23 mouse cellular contexts compared by ENCODE assay signal in genomic region chr5:138233778-138234177, GRCm38 (mm10). TPM values are rescaled to one million over a fixed set of nuclear protein-coding genes. Genes with fewer than 3 reads are reported as not detected.
"Had no signal": no experiment of that assay in that cellular context is flagged by ENCODE, and none has a peak within 500 bp of the region (broad histone marks: within the 10 kb centered on the region; RNA-seq: fewer than 3 reads in every experiment).

No protein-coding gene starts in this region.

- H3K4me2 ChIP-seq: limb, embryonic 13.5 days; liver, embryonic 12.5 days; liver, embryonic 15.5 days; lung, embryonic 15.5 days; midbrain, embryonic 13.5 days; neural tube, embryonic 13.5 days; stomach, embryonic 15.5 days had no signal

- H3K9ac ChIP-seq: limb, embryonic 13.5 days; liver, embryonic 12.5 days; liver, embryonic 15.5 days; lung, embryonic 15.5 days; midbrain, embryonic 13.5 days; neural tube, embryonic 13.5 days; stomach, embryonic 15.5 days had no signal

- H3K9me3 ChIP-seq: limb, embryonic 10.5 days; limb, embryonic 13.5 days; liver, embryonic 12.5 days; liver, embryonic 15.5 days; lung, embryonic 15.5 days; megakaryocyte, embryonic 14.5 days; midbrain, embryonic 10.5 days; midbrain, embryonic 13.5 days; neural tube, embryonic 13.5 days; stomach, embryonic 15.5 days had no signal

- H3K36me3 ChIP-seq: limb, embryonic 10.5 days; limb, embryonic 13.5 days; liver, embryonic 12.5 days; liver, embryonic 15.5 days; lung, embryonic 15.5 days; midbrain, embryonic 10.5 days; midbrain, embryonic 13.5 days; neural tube, embryonic 13.5 days; stomach, embryonic 15.5 days had no signal

- H3K27ac ChIP-seq: layer of hippocampus, adult 2 months; limb, embryonic 10.5 days; limb, embryonic 13.5 days; liver, embryonic 12.5 days; liver, embryonic 15.5 days; lung, embryonic 15.5 days; midbrain, embryonic 10.5 days; midbrain, embryonic 13.5 days; neural tube, embryonic 13.5 days; stomach, embryonic 15.5 days had no signal

- H3K4me3 ChIP-seq: layer of hippocampus, adult 2 months; limb, embryonic 10.5 days; limb, embryonic 13.5 days; liver, embryonic 12.5 days; liver, embryonic 15.5 days; lung, embryonic 15.5 days; megakaryocyte, embryonic 14.5 days; midbrain, embryonic 10.5 days; midbrain, embryonic 13.5 days; myocyte; neural tube, embryonic 13.5 days; stomach, embryonic 15.5 days had no signal

- ATAC-seq: liver, embryonic 12.5 days; midbrain, embryonic 13.5 days; midbrain, embryonic 16.5 days had no signal

- H3K27me3 ChIP-seq: limb, embryonic 13.5 days; liver, embryonic 12.5 days; liver, embryonic 15.5 days; lung, embryonic 15.5 days; midbrain, embryonic 13.5 days; neural tube, embryonic 13.5 days; stomach, embryonic 15.5 days had no signal

- DNase-seq: layer of hippocampus, adult 9-11 months; liver; lung, adult 18-20 months; lung, postnatal 10 days; lung, postnatal 36 days; retina, postnatal 1 day; right cerebral cortex, postnatal 25 days; spleen, adult 18-20 months; thymus, postnatal 25 days had no signal

- H3K4me1 ChIP-seq: limb, embryonic 10.5 days; limb, embryonic 13.5 days; liver, embryonic 12.5 days; liver, embryonic 15.5 days; lung, embryonic 15.5 days; midbrain, embryonic 13.5 days; neural tube, embryonic 13.5 days; stomach, embryonic 15.5 days had no signal

RNA-seq across cellular contexts. Expression of gene Nxpe5, which starts 8.1 kb away (rescaled TPM):
- polyA plus RNA-seq: intestine, embryonic 14.5 days; limb, embryonic 10.5 days; limb, embryonic 13.5 days; liver, embryonic 12.5 days; lung, embryonic 15.5 days; midbrain, embryonic 10.5 days; midbrain, embryonic 13.5 days; midbrain, embryonic 16.5 days; myocyte; neural tube, embryonic 13.5 days; stomach, embryonic 15.5 days had no signal

RNA-seq across cellular contexts. Expression of gene Gal3st4, which starts 38.9 kb away (rescaled TPM):
- polyA plus RNA-seq: myocyte had no signal
